Mouse (Mus musculus): ENCODE data around the gene Fam32a.

Gene Fam32a

DNA sequence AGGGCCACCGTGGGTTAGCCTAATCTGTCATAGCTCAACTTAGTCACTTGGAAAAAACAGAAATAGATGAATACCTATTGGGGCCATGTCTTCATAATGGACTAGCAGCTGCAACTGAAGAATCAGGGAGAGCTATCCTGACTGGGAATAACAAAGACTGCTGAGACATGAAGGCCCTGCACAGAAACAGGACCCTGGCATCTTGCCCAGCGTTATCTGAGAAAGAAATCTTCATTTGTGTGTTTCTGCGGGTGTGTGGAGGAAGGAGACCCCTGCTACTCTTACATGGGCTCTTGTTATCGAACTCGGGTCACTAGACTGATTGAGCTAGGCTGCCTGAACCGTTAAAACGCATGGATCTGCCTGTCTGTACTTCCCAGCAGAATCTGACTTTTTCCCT lies 21.4 kb downstream of the Fam32a start:
- no peak for DNase-seq

DNA sequence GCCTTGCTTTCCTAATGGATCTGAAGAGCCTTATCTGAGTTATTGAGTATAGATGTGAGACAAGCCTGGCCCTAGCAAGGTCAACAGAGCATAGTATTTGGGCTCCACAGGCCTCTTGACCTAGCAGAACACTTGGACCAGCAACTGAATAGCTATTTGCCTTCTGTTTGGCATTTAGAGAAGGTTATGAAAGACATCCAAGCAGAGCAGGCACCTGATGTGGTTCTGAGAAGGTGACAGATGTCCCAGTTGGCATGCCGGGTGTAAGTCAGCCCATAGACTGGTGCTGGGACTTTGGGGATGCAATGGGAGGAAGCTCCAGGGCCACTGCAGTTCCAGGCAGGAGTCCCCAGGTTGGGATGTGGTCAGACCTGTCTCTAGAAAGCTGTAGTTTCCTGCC lies 22.7 kb downstream of the Fam32a start:
- DNase-seq: no peak

DNA sequence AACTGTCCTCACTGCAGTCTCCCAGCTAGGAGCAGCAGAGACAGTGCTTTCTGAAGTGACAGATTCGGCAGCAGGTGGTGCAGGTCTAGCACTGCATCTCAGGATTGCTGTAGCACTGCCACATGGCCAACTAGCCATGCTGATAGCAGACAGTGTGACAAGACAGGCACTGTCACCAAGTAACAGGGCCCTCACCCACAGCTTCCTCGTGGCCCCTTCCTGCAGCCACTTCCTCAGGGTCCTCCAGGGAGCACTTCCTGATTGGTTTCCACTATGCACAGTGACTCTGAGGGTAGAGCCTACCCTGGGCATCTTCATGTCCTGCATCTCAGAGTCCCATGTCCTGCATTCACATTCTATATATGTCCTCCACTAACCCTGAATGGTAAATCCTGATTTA lies 25.1 kb downstream of the Fam32a start:
- no peak for DNase-seq

DNA sequence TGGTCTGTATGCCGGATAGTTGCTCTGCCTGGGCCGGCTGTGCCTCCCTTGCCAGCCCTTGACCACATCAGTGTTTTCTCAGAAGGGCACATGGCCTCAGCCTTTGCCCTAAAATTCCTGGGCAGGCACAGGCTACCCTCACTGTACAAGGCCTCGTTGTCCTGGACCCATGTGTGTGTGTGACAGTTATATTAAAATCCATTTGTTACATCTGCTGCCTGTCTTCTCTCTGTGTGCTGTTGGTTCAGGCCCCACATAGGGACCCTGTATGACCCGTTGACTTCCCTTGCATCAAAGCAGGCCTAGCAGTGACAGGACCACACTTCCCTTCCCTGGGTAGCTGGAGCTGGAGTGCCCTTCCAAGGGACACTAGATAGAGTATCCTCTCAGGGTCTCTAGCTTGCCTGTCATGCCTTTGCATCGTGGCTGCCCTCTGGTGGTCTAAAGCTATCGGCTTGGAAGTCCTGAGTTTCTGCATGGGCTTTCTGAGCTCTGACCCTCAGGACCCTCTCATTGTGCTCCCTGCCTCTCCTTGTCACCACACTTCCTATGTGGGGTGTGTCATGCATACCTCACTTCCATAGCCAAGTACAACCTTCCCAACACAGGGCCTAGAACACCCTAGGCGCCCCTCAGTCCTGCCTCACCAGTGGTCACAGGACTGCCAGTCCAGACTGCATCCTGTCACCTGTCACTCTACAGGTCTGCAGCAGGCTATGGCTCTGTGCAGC lies 37.8 kb downstream of the Fam32a start:
- DNase-seq: no peak

DNA sequence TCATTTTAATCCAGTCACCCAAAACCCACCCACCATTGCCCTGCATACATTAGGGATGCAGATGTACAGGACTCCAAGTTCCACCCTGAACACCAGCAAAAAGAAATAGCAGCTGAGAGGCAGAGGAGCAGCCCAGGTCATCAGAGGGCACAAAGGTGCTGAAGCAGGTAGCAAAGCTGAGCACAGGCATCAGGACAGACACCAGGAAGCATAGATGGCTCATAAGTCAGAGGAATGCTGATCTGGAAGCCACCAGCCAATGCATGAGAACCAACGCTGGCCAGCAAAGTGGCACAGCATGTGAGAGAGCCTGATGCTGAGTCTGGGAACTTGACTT lies 38.3 kb downstream of the Fam32a start:
- no peak for DNase-seq

DNA sequence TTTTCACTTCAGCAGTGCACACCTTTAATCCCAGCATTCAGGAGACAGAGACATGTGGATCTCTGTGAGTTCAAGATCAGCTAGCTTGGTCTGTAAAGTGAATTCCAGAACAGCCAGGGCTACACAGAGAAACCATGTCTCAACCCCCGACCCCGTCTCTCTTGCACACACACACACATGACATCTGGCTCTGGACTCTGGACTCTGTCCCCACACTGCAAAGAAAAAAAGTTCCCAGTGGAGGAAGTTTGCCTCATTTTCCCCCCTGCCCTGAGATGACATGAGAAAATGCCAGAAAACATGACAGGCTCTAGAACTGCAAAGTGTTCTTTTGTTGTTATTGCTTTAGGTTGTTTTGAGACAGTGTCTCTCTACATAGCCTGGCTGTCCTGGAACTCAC lies 40.3 kb downstream of the Fam32a start:
- DNase-seq: no peak

DNA sequence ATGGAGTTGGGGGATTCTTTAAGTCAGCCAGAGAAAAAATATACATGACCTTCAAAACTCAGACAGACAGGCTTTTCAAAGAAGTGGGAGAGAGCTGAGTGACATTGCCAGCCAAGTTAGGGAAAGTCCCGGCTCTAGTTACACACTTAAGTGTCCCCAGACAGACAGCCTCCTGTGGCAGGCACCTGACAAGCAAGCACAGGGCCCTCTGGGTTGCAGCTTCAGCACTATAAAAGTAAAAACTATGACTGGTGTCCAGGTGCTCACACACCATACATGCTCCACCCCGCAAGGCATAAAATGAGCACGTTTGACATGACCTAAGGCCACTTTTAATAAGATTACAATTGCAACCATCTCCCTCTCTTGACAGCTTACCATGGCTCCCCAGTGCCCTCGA lies 41.1 kb downstream of the Fam32a start:
- DNase-seq: no peak

DNA sequence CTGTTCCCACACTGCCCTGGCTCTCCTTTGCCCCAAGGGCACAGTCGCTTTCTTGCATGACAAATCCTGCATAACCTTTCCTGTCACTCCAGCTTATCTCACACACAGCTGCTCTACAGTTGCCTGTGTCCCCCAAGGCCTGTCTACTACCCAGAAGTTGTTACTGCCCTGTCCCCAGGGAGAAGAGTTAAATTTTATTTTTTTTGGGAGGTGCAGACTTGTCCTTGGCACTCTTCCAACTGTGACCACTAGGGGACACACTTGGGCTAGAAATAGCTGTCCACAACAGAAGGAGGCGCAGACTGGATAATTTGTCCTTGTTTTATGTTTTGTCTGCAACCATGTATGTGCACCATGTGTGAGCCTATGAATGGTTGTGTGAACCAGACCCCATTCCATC lies 41.5 kb downstream of the Fam32a start:
- no peak for DNase-seq

DNA sequence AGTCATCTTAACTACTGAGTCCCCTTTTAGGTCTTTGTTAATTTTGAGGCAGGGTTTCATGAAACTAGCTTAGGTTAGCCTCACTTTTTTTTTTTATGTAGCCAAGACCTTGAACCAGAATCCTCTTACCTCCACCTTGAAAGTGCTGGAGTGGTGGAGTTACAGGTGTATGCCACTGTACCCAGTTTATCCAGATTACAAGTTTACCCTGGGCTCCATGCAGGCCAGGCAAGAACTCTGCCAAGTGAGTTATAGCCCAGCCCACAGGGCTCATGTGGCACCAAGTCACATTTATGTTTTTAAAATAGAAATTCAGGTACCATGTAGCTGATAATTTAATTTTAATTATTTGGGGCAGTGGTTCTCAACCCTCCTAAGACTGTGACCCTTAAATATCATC lies 41.9 kb downstream of the Fam32a start:
- DNase-seq: no peak

DNA sequence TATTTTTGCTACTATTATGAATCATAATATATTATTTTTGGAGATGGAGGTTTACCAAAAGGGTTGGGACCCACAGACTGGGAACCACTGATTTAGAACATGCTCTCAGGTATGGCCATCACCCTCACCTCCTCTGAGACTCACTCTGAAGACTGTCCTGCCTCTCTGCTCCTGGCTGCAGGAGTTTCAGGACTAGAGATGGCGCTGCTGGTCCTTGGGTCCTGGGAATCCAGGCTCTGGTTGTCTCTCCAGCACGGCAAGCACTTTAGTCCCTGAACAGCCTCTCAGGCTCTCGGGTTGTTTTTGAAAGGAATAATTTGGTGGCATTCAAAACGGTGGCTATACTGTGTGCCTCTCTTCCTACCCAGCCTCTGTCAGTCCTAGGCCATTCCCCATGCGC lies 42.3 kb downstream of the Fam32a start:
- DNase-seq: no peak

DNA sequence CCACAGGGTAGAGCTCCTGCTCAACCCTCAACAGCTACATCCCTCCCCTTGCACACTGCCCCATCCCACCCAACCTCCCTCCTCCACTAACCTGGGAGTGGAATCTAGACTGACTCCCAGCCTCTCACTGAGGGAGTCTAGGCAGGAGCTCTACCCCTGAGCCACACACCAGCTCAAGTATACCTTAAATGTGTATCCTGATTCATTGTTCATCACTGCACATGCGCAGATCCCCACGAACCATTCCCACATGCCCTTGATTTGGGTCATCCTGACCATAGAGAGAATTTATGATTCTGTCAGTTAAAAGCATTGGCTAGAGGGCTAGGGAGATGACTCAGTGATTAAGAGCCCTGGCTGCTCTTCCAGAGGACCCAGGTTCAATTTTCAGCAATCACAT lies 43.2 kb downstream of the Fam32a start:
- DNase-seq: no peak

DNA sequence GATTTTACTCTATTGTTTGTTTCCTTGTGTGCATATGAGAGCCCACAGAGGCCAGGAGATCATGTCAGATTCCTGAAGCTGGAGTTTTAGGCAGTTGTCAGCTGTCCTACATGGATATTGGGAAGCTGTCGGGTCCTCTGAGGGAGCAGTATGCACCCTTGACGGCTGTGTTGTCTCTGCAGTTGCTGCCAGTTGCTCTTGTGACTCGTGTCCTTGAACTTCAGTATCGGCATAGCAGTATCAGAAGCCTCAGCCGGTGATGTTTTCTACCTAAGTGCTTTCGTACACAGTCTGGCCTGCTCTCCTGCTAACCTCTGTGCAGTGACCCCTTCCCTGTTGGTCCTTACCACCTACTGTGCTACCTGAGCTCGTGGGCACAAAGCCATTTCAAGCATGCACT lies 43.9 kb downstream of the Fam32a start:
- no peak for DNase-seq

DNA sequence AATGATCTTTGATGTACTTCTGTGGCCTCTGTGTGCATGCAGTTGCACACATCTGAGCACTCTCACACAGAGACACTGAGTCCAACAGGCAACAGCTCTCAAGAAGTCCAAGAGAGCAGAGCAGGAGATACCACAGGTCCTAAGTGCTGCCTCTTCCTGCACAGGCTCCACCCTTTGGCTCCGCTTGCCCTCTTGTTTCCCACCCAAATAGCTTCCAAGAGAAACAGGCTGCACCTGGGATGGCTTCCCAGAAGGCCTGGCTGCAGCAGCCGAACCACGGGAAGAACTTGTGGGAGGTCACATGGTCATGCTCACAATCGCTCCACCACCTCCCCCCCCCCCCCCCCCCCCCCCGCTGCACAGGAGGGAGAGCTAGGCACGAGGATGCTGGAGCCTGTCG lies 45.8 kb downstream of the Fam32a start:
- no peak for DNase-seq

DNA sequence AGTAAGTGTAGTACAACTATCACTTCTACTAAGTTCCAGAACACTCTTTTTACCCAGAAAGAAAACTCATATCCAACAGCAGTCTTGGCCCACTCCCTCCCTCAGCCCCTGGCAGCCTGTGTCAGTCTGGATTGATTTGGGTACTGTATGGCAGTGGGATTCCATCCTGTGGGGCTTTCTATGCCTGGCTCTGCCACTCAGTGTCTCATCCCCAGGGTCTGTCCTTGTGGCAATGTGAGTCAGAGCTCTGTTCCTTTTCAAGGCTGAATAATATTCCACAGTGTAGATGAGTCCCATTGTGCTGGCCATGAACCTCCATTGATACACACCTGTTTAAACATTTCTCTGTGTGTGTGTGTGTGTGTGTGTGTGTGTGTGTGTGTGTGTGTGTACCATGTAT lies 47.1 kb downstream of the Fam32a start:
- no peak for DNase-seq

DNA sequence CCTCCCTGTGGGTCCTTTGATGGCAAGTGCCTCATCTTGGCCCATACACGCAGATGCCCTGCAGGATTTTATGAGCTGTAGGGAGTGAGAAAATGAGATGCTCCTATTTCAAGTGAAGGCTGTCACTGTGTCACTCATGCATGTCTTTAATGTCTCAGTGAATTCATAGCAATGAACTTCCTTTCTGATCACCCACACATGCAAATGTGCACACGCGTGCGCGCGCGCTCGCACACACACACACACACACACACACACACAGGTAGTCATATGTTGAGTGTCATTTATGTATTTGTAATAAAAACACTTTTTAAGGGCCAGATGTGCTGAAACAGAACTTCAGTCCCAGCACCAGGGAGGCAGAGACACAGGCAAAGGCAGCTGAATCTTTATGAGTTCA lies 47.6 kb downstream of the Fam32a start:
- DNase-seq: no peak

DNA sequence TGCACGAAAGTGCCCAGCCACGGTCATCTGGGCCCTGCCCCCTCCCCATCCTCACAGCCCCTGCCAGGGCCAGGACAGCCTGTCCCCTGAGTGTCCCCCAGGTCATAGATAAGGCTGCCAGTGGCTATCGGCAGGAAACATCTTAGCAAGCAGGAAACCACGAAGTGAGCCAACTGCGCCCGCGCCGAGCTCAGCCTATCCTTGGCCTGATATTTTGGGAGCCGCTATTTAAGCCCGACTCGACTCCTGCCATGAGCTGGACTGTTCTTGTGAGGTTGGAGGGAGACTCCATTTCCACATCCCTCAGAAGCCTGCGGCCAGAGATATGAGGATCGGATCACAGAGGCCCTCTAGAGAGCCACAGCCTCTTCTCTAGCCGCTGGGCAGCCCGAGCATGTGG lies 48.8 kb downstream of the Fam32a start:
- peak; percentile 48 for DNase-seq

DNA sequence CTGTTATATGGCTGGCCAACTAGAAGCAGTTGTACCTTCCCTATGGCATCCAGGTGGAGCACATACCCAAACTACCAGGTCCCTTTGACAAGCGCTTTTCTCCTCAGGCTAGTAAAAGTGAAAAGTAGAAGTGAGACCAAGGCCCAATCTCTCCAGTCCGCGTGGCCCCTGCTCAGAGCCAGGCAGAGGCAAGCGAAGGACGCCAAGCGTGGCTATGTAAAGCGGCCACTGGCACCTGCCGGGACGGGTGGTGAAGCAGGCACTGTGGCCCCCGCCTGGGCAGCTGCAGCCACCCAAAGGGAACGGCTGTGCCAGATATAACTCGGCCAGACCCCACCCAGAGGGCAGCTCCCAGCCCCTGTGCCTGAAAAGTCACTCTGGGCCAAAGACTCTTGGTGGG lies 51.1 kb downstream of the Fam32a start:
- no peak for DNase-seq

DNA sequence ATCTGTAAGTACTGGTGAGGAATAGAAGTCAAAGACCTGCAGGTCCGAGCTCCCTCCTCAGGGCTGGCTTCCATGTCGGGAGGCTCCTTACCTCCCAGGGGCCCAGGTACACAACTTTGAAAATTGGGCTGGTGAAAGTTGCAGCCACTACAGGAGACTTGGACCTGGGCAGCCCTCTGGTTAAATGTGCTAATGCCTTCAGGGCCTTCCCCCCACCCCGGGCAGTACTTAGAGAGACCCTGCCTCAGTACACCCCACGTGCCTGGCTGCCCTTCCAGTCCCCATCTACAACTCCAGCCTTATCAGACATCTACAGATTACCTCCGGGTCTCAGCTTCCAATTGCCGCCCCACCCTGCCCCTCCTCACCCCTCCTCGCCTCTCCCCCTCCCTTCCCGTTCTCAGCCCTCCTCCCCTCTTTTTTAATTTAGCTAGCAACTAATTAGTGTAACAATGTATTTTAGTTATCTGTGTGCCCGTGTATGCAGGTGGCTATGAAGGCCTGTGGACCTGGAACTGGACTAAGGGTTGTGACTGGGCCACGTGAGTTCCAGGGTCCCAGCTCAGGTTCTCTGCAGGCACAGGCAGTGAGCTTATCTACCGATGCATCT lies 51.6 kb downstream of the Fam32a start:
- no peak for DNase-seq

DNA sequence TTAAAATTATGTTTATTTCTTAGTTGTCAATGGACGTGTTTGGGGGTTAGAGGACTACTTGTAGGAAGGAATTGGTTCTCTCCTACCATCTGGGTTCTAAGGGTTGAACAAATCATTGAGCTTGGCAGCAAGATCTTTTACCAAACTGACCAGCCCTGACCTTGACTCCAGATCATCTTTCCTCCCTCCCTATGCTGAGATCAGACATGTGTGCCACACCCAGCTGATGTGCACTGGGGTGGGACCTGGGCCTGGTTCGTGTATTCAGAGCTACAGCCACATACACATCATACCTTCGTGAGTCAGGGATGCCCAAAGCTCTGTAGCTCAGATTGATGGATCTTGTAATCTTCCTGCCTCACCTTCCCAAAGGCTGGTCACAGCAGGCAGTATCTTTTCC lies 52.2 kb downstream of the Fam32a start:
- DNase-seq: no peak

DNA sequence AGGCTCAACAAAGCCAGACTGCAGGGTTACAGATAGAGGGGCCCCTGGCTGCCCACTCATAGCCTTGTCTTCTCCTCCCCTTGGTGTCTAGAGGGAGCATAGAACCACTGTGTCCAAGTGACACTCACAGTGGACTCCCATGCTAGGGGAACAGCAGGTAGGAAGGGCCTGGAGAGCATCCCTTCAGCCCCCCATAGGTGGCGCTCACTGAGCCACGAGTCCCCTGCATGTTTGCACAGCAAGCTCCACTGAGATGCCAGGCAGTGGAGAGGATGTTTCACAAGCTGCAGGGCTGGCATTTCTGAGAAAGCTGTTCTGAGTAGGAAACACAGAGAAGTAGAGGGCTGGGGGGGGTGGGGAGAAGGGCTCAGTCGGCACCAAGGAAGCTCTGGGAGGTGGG lies 52.8 kb downstream of the Fam32a start:
- DNase-seq: peak; percentile 79

DNA sequence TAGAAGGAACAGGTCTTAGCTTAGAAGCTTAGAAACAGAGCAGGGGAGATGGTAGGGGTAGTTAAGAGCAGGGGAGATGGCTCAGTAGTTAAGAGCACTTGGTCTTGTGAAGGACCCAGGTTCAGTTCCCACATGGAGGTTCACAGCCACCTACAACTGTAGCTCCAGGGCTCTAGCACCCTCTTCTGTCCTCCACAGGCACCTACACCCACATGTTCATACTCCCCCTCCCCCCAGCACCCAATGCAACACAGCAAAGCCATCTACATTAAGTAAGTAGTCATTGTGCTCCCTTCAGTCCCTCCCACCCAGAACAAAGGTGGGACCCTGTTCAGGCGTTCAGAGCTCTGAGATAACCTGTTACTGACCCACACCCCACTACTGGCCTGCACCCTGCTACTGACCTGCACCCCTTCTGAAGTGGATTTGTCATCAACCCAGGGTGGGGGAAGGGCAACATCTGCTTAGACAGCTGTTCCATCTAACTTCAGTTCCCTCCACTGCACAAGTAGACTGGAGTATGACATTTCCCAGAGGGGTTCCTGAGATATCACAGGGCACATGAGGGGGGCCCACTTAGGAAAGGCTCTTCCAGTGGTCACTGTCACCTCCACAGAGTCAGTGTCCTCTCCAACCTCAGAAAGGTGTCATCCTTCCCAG lies 53.7 kb downstream of the Fam32a start:
- DNase-seq: no peak

DNA sequence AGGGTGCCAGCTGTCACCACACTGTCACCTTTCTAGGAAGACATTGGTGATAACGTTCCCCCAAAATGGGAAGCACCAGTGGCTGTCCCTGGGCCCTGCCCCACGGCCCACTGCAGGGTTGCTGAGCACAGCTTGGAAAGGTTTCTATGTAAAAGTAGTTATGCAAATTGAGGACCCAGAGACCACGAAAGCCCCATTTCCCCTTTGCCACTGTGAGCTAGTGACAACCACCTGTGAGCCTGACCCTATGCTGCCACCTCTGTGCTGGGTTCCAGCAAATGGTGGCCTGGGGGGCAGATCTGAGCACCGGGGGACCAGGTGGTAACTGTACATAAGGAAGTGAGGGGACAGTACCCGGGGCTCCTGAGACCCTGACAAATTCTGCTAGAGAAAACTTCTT lies 54.3 kb downstream of the Fam32a start:
- no peak for DNase-seq

Measured in layer of hippocampus, adult 9-11 months (tissue).